Mouse (Mus musculus) right cerebral cortex, postnatal 10 days (tissue): ENCODE measurements at regions not wholly inside any gene's neighbourhood (a gene's known extent, or its start where the extent isn't known, plus 50 kb on each side); places are given as distances from the start of the nearest gene placed in this dataset.

Experiments used
- DNase-seq, 2 experiments: peaks; one replicate each; pipeline ENCODE4 v3.0.0; 2021; ENCODE audit warnings: low spot score in 2 of 2

DNA sequence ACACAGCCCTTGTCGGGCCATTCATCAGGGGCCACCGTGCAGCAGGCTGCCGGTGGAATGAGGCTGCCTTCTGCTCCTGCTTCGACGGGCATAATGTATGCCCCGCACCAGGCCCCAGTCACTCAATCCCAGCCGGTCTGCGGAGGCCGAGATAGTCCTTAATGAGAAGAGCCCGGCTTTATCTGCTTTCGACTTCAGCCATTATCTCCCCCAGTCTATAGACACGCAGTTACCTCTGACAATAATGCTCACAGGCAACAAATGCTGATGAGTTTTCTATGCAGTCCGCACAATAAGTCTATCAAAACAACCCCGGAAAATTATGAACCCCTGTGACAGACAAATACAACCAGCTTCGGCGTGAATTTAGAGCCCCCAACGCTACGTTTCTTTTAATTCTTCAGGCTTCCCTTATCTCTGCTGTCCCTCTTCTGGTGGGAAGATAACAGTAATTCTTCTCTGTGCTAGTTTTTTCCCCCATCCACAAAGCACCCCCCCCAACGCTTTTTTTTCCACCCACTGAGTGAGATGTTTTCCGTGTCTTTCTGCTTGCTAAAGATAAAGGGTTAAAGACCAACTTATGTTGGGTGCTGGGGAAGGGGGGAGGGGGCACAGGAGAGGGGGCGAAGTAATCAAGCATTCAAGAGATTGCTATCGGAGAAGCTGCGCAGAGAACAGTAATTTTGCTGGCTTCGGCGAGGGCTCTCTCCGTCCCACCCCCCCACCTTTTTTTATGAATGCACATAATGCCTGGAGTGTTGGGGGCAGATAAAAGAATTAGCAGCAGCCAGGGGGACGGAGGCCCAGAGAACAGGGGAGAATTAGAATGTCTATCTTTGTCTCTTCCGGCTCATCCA, 117.8 kb downstream of the Mrm1 start:
- DNase-seq = no peak

DNA sequence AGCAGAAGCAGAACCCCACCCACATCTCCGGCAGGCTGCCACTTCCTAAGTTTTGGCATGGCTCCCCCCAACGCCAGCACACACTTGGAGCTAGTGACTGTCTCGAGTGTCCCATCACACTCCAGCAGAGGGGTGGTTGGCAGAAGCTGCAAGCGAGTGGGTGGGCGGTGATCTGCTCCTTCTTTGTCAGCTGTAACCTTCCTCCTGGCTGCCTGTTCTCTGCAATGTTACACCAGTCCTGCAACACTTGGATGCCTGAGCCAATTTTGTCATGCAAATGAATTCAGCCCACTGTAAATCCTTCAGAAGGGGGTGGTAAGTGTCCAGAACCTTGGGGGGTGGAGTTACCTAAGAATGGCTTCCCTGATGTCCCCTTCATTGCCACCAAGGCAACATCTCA, 121.8 kb downstream of the Mrm1 start:
- peak; percentile 70 to 83 for DNase-seq

DNA sequence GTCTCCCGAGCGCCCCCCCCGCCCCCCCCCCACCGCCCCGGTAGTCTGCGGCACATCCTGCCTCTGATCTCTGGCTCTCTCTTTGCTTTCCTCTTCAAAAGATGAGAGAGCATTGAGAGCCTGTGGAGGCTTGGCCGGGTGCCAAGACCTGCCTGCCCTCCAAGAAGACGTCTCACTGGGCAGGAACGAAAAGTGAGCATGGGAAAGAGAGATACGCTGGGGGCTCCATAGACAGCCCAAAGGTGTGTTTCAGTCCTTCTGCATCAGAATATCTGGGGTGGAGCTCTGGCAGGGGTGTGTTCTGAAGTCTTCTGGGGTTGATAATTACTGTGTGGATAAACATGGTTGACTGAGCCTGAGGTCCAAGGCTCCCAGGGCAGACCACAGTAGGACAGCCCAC, 126.7 kb downstream of the Mrm1 start:
- DNase-seq = no peak

DNA sequence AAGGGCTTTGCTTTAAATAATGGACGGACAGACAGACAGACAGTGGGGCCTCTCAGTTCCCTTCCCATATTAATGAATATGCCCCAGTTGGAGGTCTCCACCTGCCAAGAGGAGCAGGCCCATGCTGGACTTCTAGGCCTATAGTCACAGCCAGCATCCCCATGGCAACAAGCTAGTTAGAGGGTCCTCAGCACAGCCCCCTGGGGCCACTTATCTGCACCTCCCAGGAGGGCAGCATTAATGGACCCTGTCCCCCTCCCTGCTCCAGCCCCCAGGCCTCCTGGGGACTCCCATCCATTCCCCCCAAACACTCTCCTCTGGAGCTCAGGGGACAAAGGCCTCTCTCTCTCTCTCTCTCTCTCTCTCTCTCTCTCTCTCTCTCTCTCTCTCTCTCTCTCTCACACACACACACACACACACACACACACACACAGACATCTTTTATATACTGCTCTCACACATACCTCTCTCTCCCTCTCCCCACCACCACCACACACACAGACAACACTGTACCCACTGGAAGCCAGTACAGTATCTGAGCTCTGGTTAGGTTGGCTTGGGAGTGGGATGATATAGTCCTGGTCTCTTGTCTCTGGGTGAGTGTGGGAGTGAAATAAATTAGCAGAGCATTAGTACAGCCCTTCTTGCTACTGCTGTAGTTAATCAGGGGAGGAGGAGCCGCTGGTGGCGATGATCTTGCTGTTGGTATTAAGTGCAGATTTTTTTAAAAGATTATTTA, 127.7 kb downstream of the Mrm1 start:
- DNase-seq = no peak

DNA sequence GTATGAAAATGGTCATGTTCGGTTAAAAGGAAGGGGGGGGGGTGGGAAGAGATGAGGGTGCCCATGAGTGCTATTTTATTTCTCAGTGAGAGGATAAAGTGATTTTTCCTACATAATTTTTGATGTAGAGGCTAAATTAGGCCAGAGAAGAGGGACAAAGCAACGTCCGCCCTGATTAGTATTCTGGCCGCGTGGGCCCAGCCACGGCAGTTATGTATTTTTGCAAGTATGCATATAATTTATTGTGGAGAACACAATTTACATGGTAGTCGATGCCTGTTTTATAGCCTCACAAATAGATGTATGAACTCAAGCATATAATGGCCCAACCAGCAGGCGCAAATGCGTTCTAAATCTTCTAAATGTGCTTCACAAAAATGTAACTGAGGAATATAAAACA, 132.8 kb downstream of the Mrm1 start:
- no peak for DNase-seq

DNA sequence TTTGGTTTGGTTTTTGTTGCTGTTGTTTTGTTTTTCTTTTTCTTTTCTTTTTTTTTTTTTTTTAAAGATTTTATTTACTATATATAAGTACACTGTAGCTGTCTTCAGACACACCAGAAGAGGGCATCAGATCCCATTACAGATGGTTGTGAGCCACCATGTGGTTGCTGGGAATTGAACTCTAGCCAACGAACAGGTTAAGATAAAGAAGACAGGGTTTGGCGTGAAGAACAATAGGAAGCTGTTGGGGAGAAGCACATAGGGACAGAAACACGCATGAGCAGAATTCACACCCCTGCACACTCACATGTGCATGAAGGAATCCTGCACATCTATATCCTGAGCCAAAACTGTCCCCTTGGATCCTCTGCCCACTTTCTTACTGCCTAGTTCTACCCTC, 135.0 kb downstream of the Mrm1 start:
- no peak for DNase-seq

DNA sequence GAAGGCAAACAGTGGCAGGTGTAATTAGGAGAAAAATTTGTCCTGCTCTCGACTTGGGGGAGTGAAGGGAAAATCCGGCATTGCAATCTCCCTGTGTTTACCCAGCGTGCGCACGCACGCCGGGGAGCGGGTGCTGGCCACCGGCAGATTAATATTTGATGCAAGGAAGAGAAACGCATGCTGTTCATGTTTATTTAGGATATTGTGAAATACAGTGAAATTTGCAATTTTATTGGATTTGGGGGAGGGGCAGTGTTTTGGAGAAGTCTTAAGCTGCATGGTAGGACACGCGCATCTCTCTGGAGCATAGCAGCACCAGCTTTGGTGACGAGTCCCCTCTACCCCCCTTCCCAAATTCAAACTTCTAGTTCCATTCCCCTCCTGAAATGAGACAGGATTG, 136.4 kb downstream of the Mrm1 start:
- DNase-seq = no peak

DNA sequence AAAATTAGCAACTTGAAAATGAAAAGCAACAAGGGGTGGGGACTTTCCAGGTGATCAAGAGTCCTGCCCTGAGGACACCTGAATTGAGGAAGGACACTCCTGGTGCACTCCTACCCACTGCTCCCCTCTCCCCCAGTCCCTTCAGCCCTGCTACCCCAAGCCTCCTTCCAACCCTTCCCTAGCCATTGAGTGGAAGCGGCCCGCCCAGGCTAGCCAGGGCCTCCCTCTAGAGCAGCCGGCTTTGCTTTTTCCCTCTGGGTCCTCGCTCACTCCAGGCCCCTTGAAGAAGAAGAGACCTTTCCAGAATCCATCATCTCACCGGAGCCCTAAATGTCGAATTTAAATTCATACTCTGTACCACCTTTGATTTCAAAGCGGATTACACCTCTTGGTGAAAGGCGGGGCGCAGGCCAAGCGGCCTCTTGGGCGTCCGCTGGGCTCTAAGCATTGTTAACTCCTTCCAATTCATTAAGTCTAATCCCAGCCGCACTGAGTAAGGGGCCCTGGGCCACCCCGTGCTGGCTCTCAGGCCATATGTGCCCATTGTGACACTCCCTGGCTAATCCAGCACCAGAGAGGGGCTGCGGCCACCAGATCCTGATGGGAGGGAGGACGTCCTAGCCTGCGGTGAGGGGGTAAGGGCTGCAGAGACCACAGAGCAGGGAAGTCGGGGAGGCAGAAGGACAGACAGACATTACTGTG, 142.8 kb downstream of the Mrm1 start:
- DNase-seq = no peak

DNA sequence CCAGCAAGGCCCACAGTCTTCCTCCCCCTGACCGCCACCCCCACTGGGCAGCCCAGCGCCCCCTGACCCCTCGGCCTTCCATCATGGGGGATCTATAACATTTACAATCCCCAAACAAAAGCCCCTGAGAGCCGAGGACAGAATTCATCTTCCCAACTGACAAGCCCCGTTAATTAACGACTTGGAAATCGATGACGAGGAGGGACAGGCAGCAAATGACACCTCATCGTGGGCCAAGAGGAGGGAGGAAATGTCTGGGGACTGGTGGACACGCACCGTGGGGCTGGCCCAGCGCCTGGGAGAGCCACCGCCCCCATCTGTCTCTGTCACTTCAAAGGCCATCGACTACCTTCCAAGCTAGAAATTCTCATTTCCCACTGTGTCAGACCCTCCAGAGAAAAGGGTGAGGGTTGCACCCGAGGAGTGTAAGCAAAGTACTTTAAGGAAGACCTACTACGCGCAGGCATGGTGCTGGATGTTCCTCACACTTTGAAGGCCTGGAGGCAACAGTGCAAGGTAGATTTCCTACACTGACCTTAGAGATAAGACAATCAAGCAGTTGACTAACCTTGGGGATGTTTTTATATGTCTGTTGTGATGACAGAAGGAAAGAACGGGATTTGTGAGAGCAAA, 146.4 kb downstream of the Mrm1 start:
- DNase-seq = no peak

DNA sequence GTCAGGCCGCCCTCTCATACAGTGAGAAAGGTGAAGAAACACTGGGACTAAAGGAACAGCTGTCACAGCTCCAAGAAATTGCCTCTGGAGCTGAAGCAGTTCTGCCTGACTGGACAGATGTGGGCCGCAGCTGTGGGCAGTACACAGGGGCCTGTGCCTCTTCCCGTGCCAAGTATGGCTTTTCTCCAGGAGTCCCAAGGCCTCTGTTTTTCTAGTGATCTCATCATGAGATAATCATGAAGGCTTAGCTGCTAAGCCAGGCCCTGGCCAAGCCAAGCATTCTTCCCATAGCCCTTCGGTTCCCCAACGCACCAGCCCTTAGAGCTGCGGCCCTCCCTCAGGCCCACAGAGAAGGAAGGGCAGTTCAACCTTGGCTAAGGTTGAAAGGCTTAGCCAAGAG, 146.2 kb upstream of the Lhx1 start:
- DNase-seq = no peak

DNA sequence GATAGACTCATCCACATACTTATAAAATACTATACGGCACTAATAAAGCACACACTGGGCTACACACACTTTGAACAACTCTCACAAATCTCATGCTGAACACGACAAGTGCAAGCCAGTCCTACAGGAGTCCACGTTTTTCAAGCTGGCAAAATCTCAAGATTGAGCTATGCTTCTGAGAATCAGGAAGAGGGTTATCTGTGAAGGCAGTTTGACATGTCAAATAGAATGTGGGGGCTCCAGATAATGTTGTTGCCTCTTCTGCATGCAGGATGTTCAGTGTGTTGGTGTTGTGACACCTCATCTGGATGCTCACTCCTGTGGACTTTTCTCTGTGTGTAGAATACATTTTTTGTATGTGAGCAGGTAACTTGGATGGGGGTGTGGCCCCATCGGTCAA, 142.4 kb upstream of the Lhx1 start:
- DNase-seq = no peak

DNA sequence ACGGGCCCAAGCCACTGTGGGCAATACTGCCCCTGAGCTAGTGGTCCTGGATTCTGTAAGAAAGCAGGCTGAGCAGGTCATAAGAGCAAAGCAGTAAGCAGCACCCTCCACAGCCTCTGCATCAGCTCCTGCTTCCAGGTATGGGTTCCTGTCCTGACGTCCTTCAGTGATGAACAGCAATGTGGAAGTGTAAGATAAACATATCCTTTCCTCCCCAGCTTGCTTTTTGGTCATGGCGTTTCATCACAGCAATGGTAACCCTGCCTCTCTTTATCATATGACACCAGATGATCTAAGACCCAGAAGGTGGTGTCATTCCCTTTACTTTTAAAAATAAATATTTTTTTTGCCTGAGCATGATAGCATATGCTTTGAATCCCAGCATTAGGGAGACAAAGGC, 138.9 kb upstream of the Lhx1 start:
- DNase-seq = no peak

DNA sequence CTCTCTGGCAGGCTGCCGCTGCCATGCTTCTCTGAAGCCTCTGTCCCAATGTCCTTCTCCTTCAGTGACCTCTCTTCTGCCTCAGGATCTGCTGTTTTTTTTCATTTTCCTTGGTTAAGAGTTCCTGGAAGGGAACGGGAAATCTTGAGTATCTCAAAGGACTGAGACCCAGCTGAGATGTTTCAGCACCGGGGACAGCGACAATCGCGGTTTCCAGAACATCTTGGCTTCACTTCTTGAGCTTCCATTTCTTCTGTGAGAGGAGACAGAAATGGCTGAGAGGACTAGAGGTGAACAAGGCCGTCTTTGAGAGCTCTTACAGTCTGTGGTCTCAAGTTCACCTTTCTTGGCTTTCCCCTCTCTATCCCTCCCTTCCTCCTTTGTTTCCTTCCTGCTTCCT, 136.6 kb upstream of the Lhx1 start:
- DNase-seq = no peak

DNA sequence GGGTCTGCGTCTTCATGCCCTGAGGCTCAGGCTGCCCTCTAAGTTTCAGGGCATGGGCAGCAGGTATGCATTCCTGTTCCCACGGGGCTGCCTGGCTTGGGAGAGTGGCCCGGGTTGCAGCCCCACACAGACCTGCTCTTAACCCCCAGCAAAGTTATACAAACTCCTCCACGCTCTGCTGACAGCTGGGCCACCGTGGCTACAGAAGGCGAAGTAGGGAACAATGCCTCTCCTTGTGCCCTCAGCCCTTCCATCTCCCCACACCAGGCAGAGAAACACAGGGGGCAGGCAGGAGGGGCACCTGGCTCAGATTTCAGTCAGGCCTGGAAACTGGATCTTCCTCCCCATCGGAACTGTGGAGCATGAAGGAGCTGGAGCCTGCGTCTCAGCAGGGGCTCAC, 135.5 kb upstream of the Lhx1 start:
- DNase-seq = no peak

DNA sequence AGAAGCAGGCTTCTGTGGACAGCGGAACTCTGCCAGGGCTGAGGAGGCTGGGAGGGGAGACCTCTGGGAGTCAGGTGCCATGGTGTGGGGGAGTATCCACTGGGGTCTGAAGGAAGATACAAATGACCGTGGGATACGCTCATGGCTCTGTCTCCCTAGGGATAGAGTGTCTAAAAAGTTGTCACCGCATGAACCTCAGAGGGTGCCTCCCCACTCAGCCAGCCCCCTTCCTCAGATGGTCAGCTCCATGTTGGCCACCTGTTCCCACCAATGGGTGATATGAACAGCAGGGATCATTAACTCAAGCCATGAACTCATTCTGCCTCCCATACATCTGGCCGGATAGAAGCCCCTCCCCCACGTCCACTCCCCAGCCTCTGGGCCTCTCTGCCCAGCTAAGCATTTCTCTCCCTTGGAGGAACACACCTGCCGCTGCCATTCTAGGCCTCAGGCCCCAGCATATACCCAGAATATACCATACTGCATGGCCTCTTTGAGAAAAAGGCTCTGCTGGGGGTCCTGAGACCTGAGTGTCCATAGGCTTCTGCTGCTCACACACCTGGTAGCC, 134.1 kb upstream of the Lhx1 start:
- no peak for DNase-seq

DNA sequence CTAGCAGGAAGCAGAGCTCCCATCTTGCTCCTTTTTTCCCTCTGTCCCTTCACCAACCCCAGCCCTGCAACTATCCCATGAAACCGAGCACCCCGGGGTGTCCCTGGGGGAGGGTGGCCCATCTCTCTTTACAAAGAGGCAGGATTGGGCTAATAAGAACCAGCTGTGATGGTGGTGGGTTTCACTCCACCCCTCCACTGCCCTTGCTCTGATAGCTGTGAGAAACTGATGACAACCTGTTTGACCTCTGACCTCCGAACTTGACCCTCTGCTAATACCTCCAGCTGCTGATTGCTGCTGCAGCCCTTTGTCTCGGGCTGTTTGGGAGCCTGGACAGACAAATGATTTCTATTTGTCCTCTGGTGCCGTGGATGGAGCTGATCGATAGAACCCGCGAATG, 128.1 kb upstream of the Lhx1 start:
- no peak for DNase-seq

DNA sequence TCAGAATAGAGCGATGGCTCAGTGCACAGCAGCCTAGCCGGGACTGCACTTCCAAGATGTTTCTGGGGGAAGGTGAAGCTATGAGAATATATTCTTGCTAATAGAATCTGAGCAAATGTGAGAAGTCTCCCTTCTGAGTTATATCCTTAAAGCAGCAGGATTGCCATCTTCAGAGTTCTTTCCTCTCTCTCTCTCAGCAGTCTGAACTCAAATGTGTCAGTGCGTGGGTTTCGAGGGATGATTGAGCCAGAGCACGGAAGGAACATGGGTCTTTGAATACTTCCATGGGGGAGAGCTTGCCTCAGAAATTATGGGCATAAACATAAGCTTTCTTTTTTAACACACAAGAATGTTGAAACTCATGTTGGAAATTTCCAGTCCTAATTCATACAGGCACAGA, 123.6 kb upstream of the Lhx1 start:
- no peak for DNase-seq

DNA sequence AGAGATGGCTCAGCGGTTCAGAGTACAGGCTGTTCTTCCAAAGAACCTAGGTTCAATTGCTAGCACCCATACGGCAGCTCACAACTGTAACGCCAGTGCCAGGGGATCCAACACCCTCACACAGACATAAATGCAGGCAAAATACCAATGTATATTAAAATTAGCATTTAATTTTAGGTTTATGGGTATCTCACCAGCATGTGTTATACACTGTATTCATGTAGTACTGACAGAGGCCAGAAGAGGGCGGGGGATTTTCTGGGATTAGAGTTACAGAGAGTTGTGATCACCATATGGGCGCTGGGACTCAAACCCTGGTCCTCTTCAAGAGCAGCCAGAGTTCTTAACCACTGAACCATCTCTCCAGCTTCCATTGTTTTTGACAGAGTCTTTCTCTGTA, 121.8 kb upstream of the Lhx1 start:
- DNase-seq = no peak

DNA sequence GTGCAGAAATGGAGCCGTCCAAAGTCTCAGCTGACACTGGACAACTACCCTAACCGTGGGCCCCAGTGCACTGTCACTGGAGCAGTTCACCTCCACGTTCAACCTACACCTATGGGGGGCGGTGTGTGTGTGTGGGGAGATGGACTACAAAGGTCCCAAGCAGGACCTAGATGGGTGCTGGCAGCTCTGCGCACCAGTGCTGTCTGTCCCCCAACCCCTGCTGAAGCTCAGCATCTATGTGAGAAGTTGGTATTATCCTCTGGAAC, 117.7 kb upstream of the Lhx1 start:
- DNase-seq = no peak

DNA sequence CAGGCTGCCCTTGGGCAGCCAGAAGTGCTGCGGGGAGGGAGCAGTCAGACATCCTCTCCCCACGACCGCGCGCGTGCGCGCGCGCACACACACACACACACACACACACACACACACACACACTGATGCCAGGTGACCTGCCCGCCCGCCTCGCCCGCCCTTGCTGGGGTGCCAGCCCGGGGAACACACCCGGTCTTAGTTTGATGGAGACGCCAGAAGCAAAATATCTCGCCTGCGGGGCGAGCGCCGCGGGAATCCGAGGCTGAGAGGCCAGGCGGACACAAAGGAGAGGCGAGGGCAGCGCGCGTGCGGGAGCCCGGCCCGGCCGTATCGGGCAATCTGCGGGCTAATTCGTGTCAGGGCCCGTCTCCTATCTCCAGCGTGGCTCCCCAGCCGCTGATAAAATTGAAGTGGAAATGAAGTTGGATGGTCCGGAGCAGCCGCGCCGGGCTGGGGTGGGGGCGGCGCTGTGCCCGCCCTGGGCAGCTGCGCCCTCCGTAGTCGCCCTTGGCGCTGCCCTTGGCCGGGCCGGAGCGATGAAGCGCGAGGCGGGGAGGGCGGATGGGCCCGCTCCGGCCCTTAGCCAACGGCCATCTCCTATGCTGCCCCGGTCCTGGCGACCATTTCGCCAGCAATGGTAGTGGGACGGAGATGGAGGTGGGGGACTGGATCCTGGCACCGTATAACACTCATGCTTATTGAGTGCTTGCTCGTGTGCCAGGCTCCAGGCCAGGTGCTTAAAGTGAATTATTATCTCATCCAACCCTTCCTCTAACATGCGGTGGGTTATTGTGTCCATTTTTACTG, 117.2 kb upstream of the Lhx1 start:
- peak; percentile 35 to 41 for DNase-seq

DNA sequence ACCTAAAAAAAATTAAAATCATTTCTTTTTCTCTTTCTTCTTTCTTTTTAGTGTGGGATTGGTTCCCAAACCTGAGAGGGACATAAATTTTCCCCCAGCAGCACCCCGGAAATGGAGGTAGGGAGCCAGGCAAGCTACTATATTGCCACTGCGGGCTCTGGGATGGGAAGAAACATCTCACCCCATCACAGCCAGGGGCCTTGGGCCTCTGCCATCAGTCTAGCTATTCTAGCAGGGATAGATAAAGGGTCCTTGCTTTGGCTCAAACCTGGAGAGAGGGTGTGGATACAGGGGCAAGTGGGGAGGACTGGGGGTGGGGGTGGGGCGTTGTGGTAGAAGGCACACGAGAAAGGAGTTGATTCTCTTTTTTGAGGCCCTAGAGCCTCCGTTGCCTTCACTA, 116.3 kb upstream of the Lhx1 start:
- DNase-seq = no peak
